Mouse (Mus musculus) embryonic facial prominence, embryonic 13.5 days (tissue): Measurements from ENCODE around the gene Trpv2. TPM values are rescaled to one million over a fixed set of nuclear protein-coding genes. Genes with fewer than 3 reads are reported as not detected.
A peak's percentile ranks its signal among the peaks of the same experiment; 100 is the strongest.

Source experiments
- ATAC-seq: fragments of 200-750 bp; cut with Nextera tagmentation; 2 replicates; pipeline ENCODE4 v1.8.0; 2017; ENCODE audit warnings: low read depth; ENCODE audit not compliant: insufficient number of reproducible peaks, insufficient read depth, low FRiP score, low TSS enrichment
- H3K27ac ChIP-seq: fragments of 300-500 bp; sonication (generic); 2 replicates; pipeline ENCODE4 v1.5.1; 2015; ENCODE audit warnings: moderate library complexity, mild to moderate bottlenecking, inconsistent platforms
- H3K27me3 ChIP-seq: fragments of 300-500 bp; sonication (generic); 2 replicates; pipeline ENCODE4 v1.6.1; 2015; ENCODE audit warnings: mild to moderate bottlenecking, inconsistent platforms
- H3K36me3 ChIP-seq: fragments of 300-500 bp; sonication (generic); 2 replicates; pipeline ENCODE4 v1.6.1; 2015; ENCODE audit warnings: mild to moderate bottlenecking, inconsistent platforms
- H3K4me1 ChIP-seq: fragments of 300-500 bp; sonication (generic); 2 replicates; pipeline ENCODE4 v1.6.1; 2015; ENCODE audit warnings: inconsistent platforms
- H3K4me2 ChIP-seq: fragments of 300-500 bp; sonication (generic); 2 replicates; pipeline ENCODE4 v1.6.1; 2015; ENCODE audit warnings: moderate library complexity, mild to moderate bottlenecking, inconsistent platforms
- H3K4me3 ChIP-seq: fragments of 300-500 bp; sonication (generic); 2 replicates; pipeline ENCODE4 v1.5.1; 2015; ENCODE audit warnings: mild to moderate bottlenecking, inconsistent platforms
- H3K9ac ChIP-seq: fragments of 300-500 bp; sonication (generic); 2 replicates; pipeline ENCODE4 v1.6.1; 2015; ENCODE audit warnings: mild to moderate bottlenecking, inconsistent platforms
- H3K9me3 ChIP-seq: fragments of 300-500 bp; sonication (generic); 2 replicates; pipeline ENCODE4 v1.6.1; 2016; ENCODE audit warnings: inconsistent platforms
- WGBS: fragments of 180-500 bp; shearing (Covaris S2); methylation state at CpG from one replicate; pipeline ENCODE4 v1.1.7; 2015; ENCODE audit warnings: mixed read lengths; 5-methylcytosine and 5-hydroxymethylcytosine counted together
- polyA plus RNA-seq: library from polyadenylated mRNA; unstranded; fragments of >200 nt; fragmentation: Nextera tagmentation; extraction: Ambion mirVana; gene quantifications from 2 replicates; pipeline ENCODE4 v1.2.1, GENCODE M21; 2015

Trpv2 gene
- polyA plus RNA-seq, 1 experiment from 2014 or later: 3.0 TPM

DNA sequence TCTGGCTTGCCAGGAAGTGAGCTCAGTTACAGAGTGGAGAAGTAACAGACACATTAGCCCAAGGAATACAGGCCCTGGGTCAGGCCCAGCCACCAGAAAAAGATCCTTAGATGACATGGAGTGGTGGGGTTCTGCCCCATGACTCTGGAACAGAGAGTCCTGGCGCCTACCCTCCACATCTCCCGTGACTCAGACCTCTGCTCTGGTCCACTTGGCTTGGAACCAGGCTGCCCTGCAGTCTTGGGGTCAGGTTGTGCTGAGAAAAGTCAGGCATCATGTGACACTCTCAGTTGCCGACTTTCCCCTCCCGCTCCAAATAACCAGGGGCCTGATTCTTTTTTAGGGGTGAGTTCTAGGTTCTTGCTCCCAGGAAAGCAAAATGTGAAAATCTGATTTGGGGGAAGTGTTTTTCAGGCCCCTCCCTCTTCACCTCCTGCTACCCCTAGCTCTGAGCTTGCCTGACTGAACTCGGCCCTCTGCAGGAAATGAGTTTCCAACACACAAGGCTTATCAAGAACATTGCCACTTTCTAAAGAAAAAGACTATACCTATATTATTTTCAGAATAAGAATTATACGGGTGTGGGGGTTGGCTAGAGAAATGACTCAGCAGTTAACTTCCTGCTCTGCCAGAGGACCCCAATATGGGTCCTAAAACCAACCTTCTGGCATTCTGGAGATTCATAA is 15.2 kb upstream of the Trpv2 start:
- H3K36me3 ChIP-seq: peaks cover 14% of the 10 kb centered on the region
- peaks cover 23% of the 10 kb centered on the region for H3K4me1 ChIP-seq
- H3K27ac ChIP-seq: no peak overlapping the region
- H3K9me3 ChIP-seq: no peaks in the 10 kb centered on the region
- no peak for ATAC-seq
- no peaks in the 10 kb centered on the region for H3K27me3 ChIP-seq
- WGBS: 54% methylated on average over 6 of the region's 6 CpGs
- no peak overlapping the region for H3K4me3 ChIP-seq
- no peak overlapping the region for H3K9ac ChIP-seq
- no peak overlapping the region for H3K4me2 ChIP-seq

DNA sequence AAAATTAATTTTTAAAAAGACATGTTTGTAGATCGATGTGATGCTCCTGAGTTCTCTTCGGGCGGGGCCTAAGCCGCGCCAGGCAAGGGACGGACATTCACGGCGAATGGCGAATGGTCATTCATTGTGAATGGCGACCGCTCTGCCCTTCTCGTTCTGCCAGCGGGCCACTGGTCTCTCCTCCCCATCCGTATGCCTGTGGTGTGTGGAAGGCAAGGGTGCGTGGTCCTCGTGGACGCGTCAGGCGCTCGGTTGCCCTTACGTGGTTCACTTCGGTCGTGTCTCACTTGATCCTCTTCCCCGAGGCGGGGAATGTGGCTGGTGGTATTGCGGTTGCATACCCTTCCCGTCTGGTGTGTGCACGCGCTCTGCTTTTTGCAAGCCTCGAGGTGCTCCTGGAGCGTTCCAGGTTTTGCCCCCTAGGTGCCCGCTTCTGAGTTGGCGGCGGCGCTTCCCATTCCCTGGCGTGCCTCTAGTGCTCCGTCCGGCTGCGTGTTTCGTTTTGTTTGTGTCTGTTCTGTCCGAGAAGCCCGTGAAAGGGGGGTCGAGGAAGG is 13.7 kb upstream of the Trpv2 start:
- Histone ChIP-seq H3K36me3 (peaks cover under 1% of the 10 kb centered on the region; the same call in 1 of the 2 replicates), H3K9me3 (no peaks in the 10 kb centered on the region), H3K4me3 (peak overlapping the region; percentile 40), H3K4me2 (peak overlapping the region; percentile 63), H3K27ac (no peak overlapping the region), H3K4me1 (peaks cover 12% of the 10 kb centered on the region), H3K9ac (0 out of 2 replicates have a peak overlapping the region, but pooled peaks have one; percentile 36), H3K27me3 (no peaks in the 10 kb centered on the region)
- no peak for ATAC-seq
- 31% methylated on average over 43 of the region's 43 CpGs for WGBS

DNA sequence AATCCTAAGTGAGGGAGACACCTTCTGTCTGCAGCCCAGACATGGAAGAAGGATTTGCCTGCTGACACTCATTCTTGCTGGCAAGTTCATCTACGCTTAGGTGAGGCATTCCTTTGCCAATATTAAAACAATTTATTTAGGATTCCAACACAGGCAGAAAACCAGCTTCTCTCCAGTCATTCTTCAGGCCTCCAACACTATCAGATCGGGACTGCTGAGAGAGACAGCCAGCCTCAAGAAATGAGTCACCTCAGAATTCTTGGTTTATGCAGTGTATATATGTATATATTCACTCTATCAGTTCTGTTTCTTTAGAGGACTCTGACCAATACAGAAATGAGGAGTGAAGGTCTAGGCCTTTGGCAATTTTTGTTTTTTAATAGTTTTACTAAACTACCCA is 10.7 kb upstream of the Trpv2 start:
- no peak overlapping the region for H3K9ac ChIP-seq
- H3K4me3 ChIP-seq: no peak overlapping the region
- H3K27me3 ChIP-seq: no peaks in the 10 kb centered on the region
- peaks cover 5% of the 10 kb centered on the region for H3K4me1 ChIP-seq
- no peak overlapping the region for H3K27ac ChIP-seq
- no peaks in the 10 kb centered on the region for H3K36me3 ChIP-seq
- no peak overlapping the region for H3K4me2 ChIP-seq
- no peaks in the 10 kb centered on the region for H3K9me3 ChIP-seq
- WGBS: 80% methylated on average over 2 of the region's 2 CpGs
- no peak for ATAC-seq

DNA sequence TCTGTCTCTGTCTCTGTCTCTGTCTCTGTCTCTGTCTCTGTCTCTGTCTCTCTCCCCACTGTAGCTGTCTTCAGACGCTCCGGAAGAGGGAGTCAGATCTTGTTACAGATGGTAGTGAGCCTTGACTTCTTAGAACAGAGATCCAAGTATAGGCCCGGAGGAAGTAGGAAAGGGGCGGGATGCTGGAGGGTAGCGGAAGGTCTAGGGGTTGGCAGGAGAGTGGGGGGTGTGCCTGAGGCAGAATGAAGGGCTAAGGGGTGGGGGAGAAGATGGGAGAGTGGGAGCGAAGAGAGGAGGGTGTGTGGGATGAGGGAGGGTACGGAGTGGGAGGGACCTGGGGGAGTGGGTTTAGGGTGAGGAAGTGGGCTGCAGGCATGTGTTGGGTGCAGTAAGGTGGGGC is 8.5 kb upstream of the Trpv2 start:
- H3K9me3 ChIP-seq: no peaks in the 10 kb centered on the region
- no peak overlapping the region for H3K4me3 ChIP-seq
- no peak overlapping the region for H3K27ac ChIP-seq
- no peaks in the 10 kb centered on the region for H3K27me3 ChIP-seq
- H3K4me1 ChIP-seq: no peaks in the 10 kb centered on the region
- H3K9ac ChIP-seq: no peak overlapping the region
- H3K36me3 ChIP-seq: no peaks in the 10 kb centered on the region
- WGBS: 57% methylated on average over 7 of the region's 7 CpGs
- H3K4me2 ChIP-seq: no peak overlapping the region
- ATAC-seq: no peak

DNA sequence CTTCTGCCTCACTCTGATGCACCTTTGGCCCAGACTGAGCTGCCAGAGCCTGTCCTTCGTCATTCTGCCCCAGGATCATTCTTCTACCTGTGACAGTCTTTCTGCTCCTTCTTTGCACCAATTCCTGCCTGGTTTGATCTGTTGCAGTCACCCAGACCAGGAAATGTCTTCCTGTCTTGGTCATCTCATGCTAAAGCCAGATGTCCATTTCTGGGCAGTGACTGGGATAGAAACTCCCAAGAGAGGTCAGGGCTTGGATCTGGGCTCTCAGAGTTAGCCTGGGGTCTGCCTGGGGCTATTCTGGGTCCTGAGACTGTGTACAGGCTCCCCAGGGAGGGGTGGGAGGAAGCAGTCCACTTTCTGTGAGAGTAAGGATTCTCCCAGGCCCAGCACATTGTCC is 8.1 kb upstream of the Trpv2 start:
- Histone ChIP-seq H3K27ac (no peak overlapping the region), H3K36me3 (no peaks in the 10 kb centered on the region), H3K4me1 (no peaks in the 10 kb centered on the region), H3K27me3 (no peaks in the 10 kb centered on the region), H3K4me2 (no peak overlapping the region), H3K9me3 (no peaks in the 10 kb centered on the region), H3K4me3 (no peak overlapping the region), H3K9ac (no peak overlapping the region)
- no peak for ATAC-seq
- 44% methylated on average over 1 of the region's 1 CpGs for WGBS

DNA sequence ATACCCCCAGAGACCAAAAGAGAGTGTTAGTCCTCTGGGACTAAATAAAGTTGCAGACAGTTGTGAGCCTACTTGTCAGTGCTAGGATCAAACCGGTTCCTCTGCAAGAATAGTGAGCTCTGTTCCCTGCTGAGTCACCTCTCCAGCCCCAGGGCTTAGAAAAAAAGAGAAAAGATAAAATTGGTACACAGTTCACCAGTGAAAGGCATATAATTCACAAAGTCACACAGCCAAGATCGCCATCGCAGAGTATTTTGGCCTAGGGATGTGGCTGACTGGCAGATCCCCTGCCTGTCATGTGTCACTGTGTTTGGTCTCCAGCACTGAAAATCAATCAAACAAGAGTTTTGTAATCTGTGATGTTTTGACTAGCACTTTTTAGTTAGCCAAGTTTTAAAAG is 6.0 kb upstream of the Trpv2 start:
- WGBS: 64% methylated on average over 3 of the region's 3 CpGs
- no peak for ATAC-seq
- no peaks in the 10 kb centered on the region for H3K36me3 ChIP-seq
- no peak overlapping the region for H3K27ac ChIP-seq
- H3K4me2 ChIP-seq: no peak overlapping the region
- H3K4me3 ChIP-seq: no peak overlapping the region
- no peak overlapping the region for H3K9ac ChIP-seq
- no peaks in the 10 kb centered on the region for H3K27me3 ChIP-seq
- H3K4me1 ChIP-seq: no peaks in the 10 kb centered on the region
- H3K9me3 ChIP-seq: no peaks in the 10 kb centered on the region

DNA sequence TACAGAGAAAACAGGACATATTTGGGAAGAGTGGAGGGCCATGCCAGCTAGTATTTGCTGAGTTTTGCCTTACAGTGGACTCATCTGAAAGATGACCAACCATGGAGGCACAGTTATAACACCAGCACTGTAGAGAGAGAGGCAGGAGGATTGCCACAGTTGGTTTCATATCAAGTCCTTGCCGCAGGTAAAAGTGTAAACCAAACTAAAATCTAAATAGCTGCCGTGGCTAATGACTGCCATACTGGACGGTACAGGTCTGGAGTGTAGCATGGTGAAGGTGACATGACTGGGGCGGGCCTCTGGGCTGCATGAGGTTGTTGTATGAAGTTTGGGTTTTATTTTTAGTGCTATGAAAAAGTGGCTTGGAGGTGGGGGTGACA is 408 bp downstream of the Trpv2 start:
- 80% methylated on average over 4 of the region's 4 CpGs for WGBS

DNA sequence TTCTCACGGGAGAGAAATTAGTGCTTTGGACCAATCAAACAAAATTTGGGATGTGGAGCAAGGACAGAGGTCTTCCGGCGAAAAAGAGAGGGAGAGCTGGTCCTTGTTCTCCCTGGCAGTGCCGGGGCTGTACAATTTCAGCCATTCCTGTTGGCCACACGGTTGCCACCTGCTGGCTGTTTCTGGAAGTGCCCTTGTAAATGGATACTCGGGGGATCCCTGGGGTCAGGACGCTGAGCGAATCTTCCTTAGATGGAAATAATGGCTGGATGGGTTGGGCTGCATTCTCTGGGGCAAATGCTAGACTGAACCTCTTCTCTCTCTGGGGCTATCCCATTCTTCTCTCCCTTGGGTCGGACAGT is 992 bp downstream of the Trpv2 start:
- Histone ChIP-seq H3K9me3 (no peaks in the 10 kb centered on the region), H3K4me2 (peak overlapping the region; percentile 92), H3K4me1 (peaks cover 14% of the 10 kb centered on the region), H3K9ac (peak overlapping the region; percentile 70), H3K27ac (no peak overlapping the region), H3K36me3 (no peaks in the 10 kb centered on the region), H3K4me3 (peak overlapping the region; percentile 50), H3K27me3 (peaks cover 9% of the 10 kb centered on the region; the same call in 1 of the 2 replicates)
- ATAC-seq: 0 out of 2 replicates have a peak, but pooled peaks have one; percentile 41
- under 1% methylated on average over 9 of the region's 9 CpGs for WGBS

More for the DNA sequence above, 408 bp downstream of the Trpv2 start:
- Histone ChIP-seq H3K4me2 (no peak overlapping the region), H3K27ac (no peak overlapping the region), H3K4me1 (peaks cover 14% of the 10 kb centered on the region), H3K4me3 (no peak overlapping the region), H3K9me3 (no peaks in the 10 kb centered on the region), H3K27me3 (peaks cover 9% of the 10 kb centered on the region; the same call in 1 of the 2 replicates), H3K36me3 (no peaks in the 10 kb centered on the region), H3K9ac (no peak overlapping the region)
- ATAC-seq: no peak

DNA sequence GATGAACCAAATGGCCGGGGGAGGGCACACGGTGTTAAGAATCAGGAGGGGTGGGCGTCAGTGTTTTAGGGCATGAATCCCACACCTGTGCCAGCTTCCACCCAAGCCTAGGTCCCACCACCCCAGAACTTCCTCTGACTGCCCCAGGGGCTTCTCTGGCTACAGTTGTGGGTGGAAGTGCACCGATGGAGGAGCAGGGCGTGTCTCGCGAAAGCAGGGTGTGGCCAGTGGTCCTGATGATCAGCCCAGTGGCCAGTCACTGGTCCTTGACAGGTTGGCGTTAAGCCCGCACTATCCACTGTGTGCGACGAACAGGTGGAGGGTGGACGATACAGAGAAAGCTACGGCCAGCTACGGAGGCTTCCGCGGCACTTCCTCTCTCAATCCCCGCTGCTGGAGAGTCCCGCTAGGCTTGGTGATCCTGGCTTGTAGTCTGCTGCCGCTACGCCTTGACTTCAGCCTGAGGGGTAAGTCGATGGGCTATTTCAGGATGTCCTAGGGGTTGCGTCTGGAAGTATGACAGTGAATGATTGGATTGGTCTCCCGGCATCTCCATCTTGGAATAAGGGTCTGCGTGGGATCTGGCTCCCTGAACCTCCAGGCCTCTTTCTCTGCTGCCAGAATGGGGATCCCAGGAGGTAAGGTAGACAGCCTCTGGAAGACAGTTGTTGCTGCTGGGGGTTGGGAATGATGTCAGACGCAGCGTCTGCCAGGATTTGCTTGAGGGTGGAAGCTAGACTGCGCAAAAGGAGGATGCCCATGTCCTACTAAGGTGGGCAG is 1.6 kb downstream of the Trpv2 start:
- ATAC-seq: 0 out of 2 replicates have a peak, but pooled peaks have one; percentile 40

DNA sequence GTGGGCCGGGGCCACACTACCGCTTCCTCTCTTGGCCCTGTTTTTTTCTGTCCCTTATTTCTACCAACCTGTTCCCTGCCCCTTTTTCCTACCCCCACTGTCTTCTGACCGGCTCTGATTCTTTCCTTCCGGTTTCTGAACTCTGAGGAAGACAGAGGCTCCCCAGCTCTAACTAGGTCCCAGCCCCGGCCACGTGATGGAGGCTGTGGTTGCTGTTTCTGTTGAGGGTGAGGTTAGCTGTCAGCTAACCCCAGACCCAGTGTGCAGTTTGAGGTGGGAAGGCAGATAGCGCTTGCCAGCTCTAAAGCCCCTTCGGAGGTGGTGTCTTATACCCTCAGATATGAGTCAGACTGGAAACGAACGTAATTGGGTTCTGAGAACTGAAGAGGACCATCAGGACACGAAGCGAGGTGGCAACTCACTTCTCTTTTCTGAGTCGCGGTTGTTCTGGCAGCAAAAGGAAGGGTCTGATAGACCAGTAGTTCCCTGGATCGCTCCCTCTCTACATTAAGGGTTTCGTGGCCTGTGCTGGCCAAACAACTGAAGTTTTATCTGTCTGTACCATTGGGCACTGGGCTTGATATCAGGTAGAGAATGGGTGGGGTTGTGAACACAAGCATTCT is 2.4 kb downstream of the Trpv2 start:
- H3K9ac ChIP-seq: peak overlapping the region; percentile 70; the same call in 1 of the 2 replicates
- WGBS: 55% methylated on average over 16 of the region's 16 CpGs
- peak overlapping the region; percentile 50 for H3K4me3 ChIP-seq
- H3K36me3 ChIP-seq: no peaks in the 10 kb centered on the region
- peaks cover 9% of the 10 kb centered on the region; the same call in 1 of the 2 replicates for H3K27me3 ChIP-seq
- 0 out of 2 replicates have a peak overlapping the region, but pooled peaks have one; percentile 28 for H3K27ac ChIP-seq
- H3K4me1 ChIP-seq: peaks cover 14% of the 10 kb centered on the region
- H3K9me3 ChIP-seq: no peaks in the 10 kb centered on the region
- H3K4me2 ChIP-seq: peak overlapping the region; percentile 92
- ATAC-seq: no peak

More for the DNA sequence above, 1.6 kb downstream of the Trpv2 start:
- peak overlapping the region; percentile 92 for H3K4me2 ChIP-seq
- peaks cover 9% of the 10 kb centered on the region; the same call in 1 of the 2 replicates for H3K27me3 ChIP-seq
- no peak overlapping the region for H3K27ac ChIP-seq
- H3K4me1 ChIP-seq: peaks cover 14% of the 10 kb centered on the region
- no peaks in the 10 kb centered on the region for H3K9me3 ChIP-seq
- H3K9ac ChIP-seq: peak overlapping the region; percentile 70
- peak overlapping the region; percentile 50 for H3K4me3 ChIP-seq
- H3K36me3 ChIP-seq: no peaks in the 10 kb centered on the region
- 6% methylated on average over 27 of the region's 27 CpGs for WGBS

DNA sequence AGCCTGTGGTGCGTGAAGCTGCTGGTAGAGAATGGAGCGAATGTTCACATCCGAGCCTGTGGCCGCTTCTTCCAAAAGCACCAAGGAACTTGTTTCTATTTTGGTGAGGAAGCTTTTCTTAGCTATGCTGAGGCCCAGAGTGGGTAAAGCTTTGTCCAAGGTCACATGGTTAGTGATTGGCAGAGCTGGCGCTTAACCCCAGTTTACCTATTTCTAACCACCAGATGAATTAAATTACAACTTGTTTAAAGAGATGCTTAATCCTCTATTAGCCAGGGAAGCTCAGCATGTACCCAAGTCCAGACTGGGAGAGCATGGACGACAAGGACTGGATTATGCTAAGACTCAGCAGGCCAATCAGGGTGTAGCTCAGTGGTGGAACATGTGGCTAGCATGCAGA is 8.7 kb downstream of the Trpv2 start:
- no peaks in the 10 kb centered on the region for H3K36me3 ChIP-seq
- 0 out of 2 replicates have a peak, but pooled peaks cover 1% of the 10 kb centered on the region for H3K27me3 ChIP-seq
- no peak for ATAC-seq
- no peak overlapping the region for H3K4me2 ChIP-seq
- H3K9ac ChIP-seq: no peak overlapping the region
- no peak overlapping the region for H3K27ac ChIP-seq
- H3K4me3 ChIP-seq: no peak overlapping the region
- no peaks in the 10 kb centered on the region for H3K9me3 ChIP-seq
- no peaks in the 10 kb centered on the region for H3K4me1 ChIP-seq
- WGBS: 78% methylated on average over 6 of the region's 6 CpGs
